Mouse (Mus musculus): ENCODE measurements around the gene Tmcc1. TPM values are rescaled to one million over a fixed set of nuclear protein-coding genes. Genes with fewer than 3 reads are reported as not detected.

Tmcc1 gene
- total and polyA plus RNA-seq, 3 experiments, result 9.1 to 30.6 TPM; not detected in 1

DNA sequence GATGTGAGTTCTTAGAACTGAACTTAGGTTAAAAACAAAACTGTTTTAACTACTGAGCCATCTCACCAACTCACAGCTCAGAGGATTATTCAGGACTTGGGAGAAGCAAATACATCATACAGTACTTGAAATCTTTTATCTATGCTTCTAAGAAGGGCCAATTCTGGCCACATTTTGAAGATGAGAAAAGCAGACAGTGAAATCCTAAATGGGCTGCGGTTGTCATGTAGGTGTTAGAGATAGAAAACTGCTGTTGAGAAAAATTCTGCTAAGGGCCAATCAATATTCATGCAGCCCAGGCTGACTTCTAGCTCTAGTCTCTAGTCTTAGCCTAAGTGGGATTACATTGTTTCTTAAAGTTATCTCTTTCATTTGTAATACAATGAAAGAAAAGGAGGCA is 26.9 kb downstream of the Tmcc1 start:
- no peak overlapping the region for H3K4me3 ChIP-seq (ENCODE audit: control insufficient read depth in 1 of 2, insufficient read depth in 1 of 2, low read depth in 2 of 2, low read length in 2 of 2)
- H3K27me3 ChIP-seq (ENCODE audit: control insufficient read depth in 1 of 2, insufficient read depth in 2 of 2, low read length in 2 of 2), result no peaks in the 10 kb centered on the region
- H3K27ac ChIP-seq (ENCODE audit: control insufficient read depth, low read depth, low read length), result no peak overlapping the region
- TF ChIP-seq POLR2AphosphoS2 (IDR thresholded peaks at IDR 0.05; ENCODE audit: low read length), result no peak
- TF ChIP-seq MAX (IDR thresholded peaks at IDR 0.05; ENCODE audit: low read length), result no peak
- TF ChIP-seq RCOR1 (IDR thresholded peaks at IDR 0.05; ENCODE audit: low read depth, low read length), result no peak
- TF ChIP-seq SIN3A (IDR thresholded peaks at IDR 0.05; ENCODE audit: low read length), result no peak
- TF ChIP-seq UBTF (IDR thresholded peaks at IDR 0.05; ENCODE audit: borderline replicate concordance, insufficient read depth, low read depth, low read length), result no peak
- TF ChIP-seq ZKSCAN1 (IDR thresholded peaks at IDR 0.05; ENCODE audit: low read depth, low read length), result no peak
- peaks cover 0 to 2% of the 10 kb centered on the region in 2 experiments; a peak in 1 of 4 replicates for H3K4me1 ChIP-seq (ENCODE audit: control insufficient read depth in 1 of 2, insufficient read depth in 2 of 2, low read length in 2 of 2)
- no peaks in the 10 kb centered on the region for H3K79me2 ChIP-seq (ENCODE audit: control insufficient read depth, insufficient read depth, low read length, poor library complexity)
- H3K9ac ChIP-seq (ENCODE audit: control insufficient read depth, low read depth, low read length, poor library complexity, severe bottlenecking), result no peak overlapping the region
- H3K36me3 ChIP-seq (ENCODE audit: control insufficient read depth in 1 of 2, insufficient read depth in 2 of 2, low read length in 2 of 2), result no peaks in the 10 kb centered on the region; a peak in 1 of 4 replicates
- no peaks in the 10 kb centered on the region for H3K9me3 ChIP-seq (replicated peaks; ENCODE audit: insufficient read depth, low read length)
- no peak for DNase-seq (ENCODE audit: low read depth, low spot score)

DNA sequence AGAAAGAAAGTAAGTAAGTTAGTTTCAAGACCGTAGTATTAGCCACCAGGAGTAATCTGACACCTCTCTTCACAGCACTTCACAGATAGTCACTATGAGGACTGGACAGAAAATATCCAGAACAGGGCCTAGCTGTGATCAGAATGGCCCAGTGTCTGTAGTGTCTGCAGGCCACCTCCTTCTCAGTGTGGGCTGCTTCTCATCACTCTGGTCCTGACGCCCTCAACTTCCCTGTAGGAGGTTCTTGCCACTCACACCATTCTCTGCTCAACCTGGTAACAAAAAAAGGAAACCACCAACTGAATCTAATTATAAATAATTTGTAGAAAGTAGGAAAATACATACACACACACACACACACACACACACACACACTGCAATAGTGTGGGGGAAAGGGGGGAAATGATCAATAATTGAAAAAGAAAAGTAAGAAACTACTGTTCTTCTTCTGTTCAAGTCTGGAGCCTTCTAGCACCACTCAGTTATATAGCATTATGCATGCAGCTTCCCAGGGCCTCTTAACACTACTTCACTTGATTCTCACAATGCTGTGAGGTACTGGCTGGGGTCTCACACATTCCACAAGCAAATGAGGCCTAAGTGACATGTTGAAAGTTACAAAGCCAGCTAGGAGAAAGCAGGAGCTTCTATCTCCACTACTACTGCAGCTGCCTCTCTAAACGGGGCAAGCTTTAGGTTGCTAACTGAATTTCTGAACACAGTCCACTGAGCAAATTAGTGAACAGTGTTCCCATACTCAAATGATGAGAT is 38.2 kb downstream of the Tmcc1 start:
- H3K9ac ChIP-seq (ENCODE audit: control insufficient read depth, low read depth, low read length, poor library complexity, severe bottlenecking), result no peak overlapping the region
- no peak for DNase-seq (ENCODE audit: low read depth, low spot score)
- no peaks in the 10 kb centered on the region for H3K9me3 ChIP-seq (replicated peaks; ENCODE audit: insufficient read depth, low read length)
- no peaks in the 10 kb centered on the region for H3K4me1 ChIP-seq (ENCODE audit: control insufficient read depth in 1 of 2, insufficient read depth in 2 of 2, low read length in 2 of 2)
- H3K4me3 ChIP-seq (ENCODE audit: control insufficient read depth in 1 of 2, insufficient read depth in 1 of 2, low read depth in 2 of 2, low read length in 2 of 2), result no peak overlapping the region
- no peaks in the 10 kb centered on the region for H3K79me2 ChIP-seq (ENCODE audit: control insufficient read depth, insufficient read depth, low read length, poor library complexity)
- TF ChIP-seq TBP (IDR thresholded peaks at IDR 0.05; ENCODE audit: low read depth, low read length) (no peak), USF2 (IDR thresholded peaks at IDR 0.05; ENCODE audit: borderline replicate concordance in 1 of 2, insufficient read depth in 1 of 2, low read depth in 1 of 2, low read length in 2 of 2) (no peak), CHD2 (IDR thresholded peaks at IDR 0.05; ENCODE audit: low read length) (no peak), ZC3H11A (IDR thresholded peaks at IDR 0.05; ENCODE audit: low read depth, low read length) (no peak), MAZ (IDR thresholded peaks at IDR 0.05; ENCODE audit: low read depth, low read length) (no peak), KAT2A (conservative IDR thresholded peaks at IDR 0.05; ENCODE audit: low read depth, low read length) (no peak), CHD1 (IDR thresholded peaks at IDR 0.05; ENCODE audit: low read depth, low read length) (no peak), ZMIZ1 (IDR thresholded peaks at IDR 0.05; ENCODE audit: low read depth, low read length) (no peak), UBTF (IDR thresholded peaks at IDR 0.05; ENCODE audit: borderline replicate concordance, insufficient read depth, low read depth, low read length) (no peak), TCF12 (IDR thresholded peaks at IDR 0.05; ENCODE audit: low read depth, low read length) (no peak), MAX (IDR thresholded peaks at IDR 0.05; ENCODE audit: low read length) (no peak), E2F4 (IDR thresholded peaks at IDR 0.05; ENCODE audit: borderline replicate concordance, low read depth, low read length) (no peak), HCFC1 (IDR thresholded peaks at IDR 0.05; ENCODE audit: low read depth, low read length) (no peak)
- no peaks in the 10 kb centered on the region for H3K27me3 ChIP-seq (ENCODE audit: control insufficient read depth in 1 of 2, insufficient read depth in 2 of 2, low read length in 2 of 2)
- H3K36me3 ChIP-seq (ENCODE audit: control insufficient read depth in 1 of 2, insufficient read depth in 2 of 2, low read length in 2 of 2), result no peaks in the 10 kb centered on the region; a peak in 1 of 4 replicates
- H3K27ac ChIP-seq (ENCODE audit: control insufficient read depth, low read depth, low read length), result no peak overlapping the region

Data from MEL (cell line).